Mouse (Mus musculus) megakaryocyte, adult 5-6 weeks (primary cell): ENCODE measurements around the gene Pak6. TPM values are rescaled to one million over a fixed set of nuclear protein-coding genes. Genes with fewer than 3 reads are reported as not detected.
A peak's percentile ranks its signal among the peaks of the same experiment; 100 is the strongest.

Experiments used
- ATAC-seq: 2 replicates; pipeline ENCODE4 v1.8.0; 2016; ENCODE audit warnings: mild to moderate bottlenecking, inconsistent platforms; ENCODE audit not compliant: poor library complexity, severe bottlenecking
- total RNA-seq, 2 experiments: library from RNA; stranded (forward) in 1 of 2; stranded (reverse) in 1 of 2; fragments of 153-499, 151-499 nt in 1 of 2; fragments of 221-1000, 200-1000 nt in 1 of 2; gene quantifications; 2 replicates each; pipeline versions ENCODE4 v1.2.3 to v1.2.4; 2015 to 2017

The Pak6 gene
- total RNA-seq, 2 experiments from 2014 or later = not detected

DNA sequence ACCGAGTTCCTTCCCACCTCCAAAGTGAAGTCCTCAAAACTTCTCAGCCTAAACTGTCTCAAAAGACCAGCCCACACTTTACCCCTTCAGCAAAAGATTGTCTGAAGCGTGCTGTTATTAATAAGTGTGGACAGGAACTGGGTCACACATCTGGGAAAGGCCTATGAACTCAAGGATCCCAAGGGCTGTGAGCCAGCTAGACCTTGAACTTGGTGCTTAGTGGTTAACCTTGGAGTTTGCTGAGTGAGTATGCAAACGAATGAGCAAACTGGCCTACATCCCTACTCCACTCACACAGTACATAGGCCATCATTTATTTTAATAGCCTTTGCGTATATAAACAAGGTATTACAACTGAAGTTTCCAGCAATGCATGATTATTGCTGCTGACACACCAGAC is 62.4 kb downstream of the Pak6 start:
- ATAC-seq = no peak

GRCm38 (mm10) chr2:118726873-118727272 is 63.8 kb downstream of the Pak6 start:
- ATAC-seq = no peak

DNA sequence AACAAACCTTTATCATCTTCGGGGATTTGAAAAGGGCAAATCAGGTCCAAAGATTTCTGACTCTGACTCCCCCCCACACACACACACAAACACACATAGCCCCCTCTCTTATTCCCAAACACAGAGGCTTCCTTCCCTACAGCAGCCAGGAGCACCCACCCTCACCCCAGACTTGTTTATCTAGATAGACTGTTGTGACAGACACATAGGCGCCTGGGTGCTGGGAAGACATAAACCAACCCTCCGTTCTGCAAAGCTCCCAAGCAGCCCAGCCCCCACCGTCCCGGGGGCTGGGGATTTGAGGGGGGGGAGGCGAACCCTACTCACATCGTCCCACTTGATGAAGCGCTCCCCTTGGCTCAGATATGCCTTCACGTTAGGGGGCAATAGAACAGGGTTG is 64.8 kb downstream of the Pak6 start:
- ATAC-seq = 0 out of 2 replicates have a peak, but pooled peaks have one; percentile 0

DNA sequence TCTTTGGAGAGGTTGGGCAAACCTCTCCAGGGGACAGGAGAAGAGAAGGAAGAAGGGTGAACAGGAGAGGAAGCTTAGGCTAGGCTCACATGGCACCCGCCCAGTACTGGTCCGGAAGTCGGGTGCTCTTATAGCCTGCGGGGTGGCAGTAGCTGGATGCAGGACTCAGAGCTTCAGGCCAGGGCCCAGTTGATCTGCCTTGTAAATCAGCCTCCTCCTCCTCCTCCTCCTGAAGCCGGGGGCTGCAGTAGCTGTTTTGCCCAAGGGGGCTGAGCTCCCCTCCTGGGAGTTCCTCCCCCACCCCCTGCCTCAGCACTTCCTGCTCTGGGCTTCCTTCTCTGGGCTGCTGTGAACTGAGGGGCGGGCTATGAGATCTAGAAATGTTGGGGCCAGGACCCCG is 65.2 kb downstream of the Pak6 start, which contains the start of gene Plcb2:
Gene Plcb2 (minus strand): TSS at position 102 of the 400 bp plus-strand sequence.
- ATAC-seq = peak; percentile 60

- peak; percentile 64 for ATAC-seq
Observed at GRCm38 (mm10) chr2:118729194-118729593, 66.1 kb downstream of the Pak6 start.

- ATAC-seq = no peak
Observed at GRCm38 (mm10) chr2:118729816-118730621, 66.9 kb downstream of the Pak6 start.

GRCm38 (mm10) chr2:118730622-118730915 is 67.5 kb downstream of the Pak6 start:
- peak; percentile 57 for ATAC-seq

- ATAC-seq = no peak
Observed at GRCm38 (mm10) chr2:118731981-118732380, 68.9 kb downstream of the Pak6 start.

- ATAC-seq = no peak
Observed at GRCm38 (mm10) chr2:118733341-118733740, 70.2 kb downstream of the Pak6 start.

DNA sequence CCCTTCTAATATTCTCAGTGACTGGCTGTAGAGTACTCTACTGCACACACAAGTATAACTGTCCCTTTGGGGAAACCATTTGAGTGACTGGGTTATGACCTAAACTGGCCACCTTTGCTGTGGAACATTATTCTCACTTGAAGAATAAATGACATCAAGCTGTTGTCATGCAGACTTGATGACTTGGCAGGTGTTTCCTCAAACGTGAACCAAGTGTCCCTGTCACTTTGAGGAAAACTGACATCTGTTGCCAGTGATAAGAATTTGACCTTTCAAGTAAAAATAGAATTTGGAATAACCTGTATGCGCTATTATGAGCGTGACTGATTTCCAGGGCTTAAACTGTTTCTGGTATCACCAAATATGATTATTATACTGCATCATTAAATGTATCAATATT is 77.2 kb downstream of the Pak6 start:
- ATAC-seq = no peak

DNA sequence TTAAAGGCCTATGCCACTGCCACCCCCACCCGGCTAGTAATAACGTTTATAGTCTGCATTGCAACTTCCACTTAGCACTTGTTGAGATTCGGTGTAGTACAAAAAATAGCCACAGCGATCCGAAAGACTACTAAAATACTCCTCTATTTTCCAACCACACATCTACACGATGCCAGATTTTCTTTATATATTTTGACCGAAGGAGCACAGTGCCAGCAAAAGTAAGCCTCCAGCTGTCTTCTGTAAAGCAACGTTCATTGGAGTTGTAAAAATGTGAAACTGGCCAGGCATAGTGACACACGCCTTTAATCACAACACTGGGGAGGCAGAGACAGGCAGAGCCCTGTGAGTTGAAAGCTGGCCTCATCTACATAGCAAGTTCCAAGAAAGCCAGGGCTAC is 78.1 kb downstream of the Pak6 start:
- no peak for ATAC-seq

GRCm38 (mm10) chr2:118743261-118743943 is 80.3 kb downstream of the Pak6 start:
- ATAC-seq = peak; percentile 52

DNA sequence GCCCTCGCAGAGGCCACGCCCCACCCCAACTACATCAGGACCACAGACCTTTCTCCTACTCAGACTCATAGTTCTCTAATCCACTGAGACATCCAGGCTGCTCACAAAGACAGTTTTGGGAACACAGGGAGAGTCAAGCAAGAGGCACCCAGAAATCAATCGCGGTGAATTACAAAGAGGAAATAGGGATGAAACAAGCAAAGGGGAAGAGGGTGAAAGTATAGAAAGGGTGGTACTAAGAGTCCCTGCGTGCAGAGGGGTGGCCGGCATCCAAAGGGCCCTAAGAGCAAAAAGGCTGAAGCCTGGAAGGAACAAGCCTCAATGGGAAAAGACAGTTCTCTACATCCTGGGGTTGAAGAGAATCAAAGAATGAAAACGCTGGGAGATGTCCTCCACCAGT is 81.5 kb downstream of the Pak6 start:
- ATAC-seq = 0 out of 2 replicates have a peak, but pooled peaks have one; percentile 8

DNA sequence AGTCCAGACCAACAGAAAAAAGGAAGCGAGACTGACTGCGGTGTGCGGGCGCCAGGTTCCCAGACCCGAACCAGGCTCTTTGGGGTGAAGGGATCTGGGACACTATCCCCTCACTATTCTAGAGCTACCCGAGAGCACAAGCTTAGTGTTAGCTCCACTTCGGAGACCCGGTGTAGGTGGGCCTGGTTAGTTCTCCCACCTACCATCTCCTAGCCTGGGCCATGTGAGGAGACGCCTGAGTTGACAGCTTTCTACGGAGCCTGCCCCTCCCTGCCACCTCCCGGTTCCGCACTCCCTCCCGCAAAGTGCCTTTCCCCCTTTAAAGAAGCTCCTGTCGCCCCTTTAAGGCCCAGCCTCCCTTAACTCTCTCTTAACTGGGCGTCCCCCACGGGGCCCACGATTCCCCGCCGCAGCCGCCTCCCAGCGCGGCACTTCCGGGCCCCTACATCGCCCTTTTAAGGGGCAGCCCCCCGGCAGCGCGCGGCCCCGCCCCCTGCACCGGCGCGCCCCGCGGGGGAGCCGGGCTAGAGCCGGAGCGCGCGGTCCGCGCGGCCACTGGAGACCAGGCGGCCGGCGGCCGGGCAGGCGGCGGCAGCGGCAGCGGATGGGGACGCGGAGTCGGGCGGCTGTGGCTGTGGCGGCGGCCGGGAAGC is 82.3 kb downstream of the Pak6 start, which contains the start of gene Inafm2:
Gene Inafm2 (plus strand): TSS at position 527 of the 653 bp plus-strand sequence.
- ATAC-seq = peak; percentile 74

DNA sequence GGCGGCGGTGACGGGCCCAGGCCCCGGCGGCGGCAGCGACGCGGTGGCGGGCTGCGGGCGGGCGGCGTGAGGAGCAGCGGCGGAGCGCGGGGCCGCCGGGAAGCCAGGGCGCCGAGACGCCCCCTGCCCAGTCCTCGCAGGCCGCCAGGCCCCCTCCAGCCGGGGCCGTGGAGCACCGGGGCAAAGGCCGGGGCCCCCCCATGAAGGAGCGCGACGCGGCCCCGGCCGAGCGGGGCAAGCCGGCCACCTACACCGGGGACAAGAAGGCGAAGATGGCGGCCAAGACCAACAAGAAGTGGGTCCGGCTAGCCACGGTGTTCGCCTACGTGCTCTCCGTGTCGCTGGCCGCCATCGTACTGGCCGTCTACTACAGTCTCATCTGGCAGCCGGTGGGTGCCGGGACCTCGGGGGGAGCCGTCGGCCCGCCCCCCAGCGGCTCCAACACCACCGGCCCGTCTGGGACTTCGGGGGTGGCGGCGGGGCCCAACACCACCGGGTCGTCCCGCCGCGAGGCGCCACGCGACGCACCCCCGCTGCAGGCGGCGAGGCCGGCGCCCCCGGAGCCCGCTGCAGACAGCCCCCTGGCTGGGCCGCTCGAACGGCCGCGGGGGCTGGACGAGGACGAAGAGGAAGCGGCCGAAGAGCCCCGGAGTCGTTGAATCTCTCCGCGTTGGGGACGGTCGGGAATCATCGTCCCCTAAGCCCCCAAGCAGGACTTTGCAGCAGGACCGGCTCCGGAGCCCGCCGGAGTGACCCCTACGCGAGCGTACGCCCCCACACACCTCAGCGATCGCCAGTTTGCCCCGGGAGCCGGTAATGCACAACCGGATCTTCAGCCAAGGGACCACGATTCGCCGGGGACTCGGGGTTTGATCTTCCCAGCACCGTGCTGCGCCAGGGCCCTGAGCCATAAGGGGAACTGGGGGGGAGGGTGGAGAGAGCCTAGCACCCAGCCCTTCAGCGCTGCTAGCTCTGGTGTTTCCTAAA is 83.1 kb downstream of the Pak6 start:
- peak; percentile 32; the same call in 1 of the 2 replicates for ATAC-seq

DNA sequence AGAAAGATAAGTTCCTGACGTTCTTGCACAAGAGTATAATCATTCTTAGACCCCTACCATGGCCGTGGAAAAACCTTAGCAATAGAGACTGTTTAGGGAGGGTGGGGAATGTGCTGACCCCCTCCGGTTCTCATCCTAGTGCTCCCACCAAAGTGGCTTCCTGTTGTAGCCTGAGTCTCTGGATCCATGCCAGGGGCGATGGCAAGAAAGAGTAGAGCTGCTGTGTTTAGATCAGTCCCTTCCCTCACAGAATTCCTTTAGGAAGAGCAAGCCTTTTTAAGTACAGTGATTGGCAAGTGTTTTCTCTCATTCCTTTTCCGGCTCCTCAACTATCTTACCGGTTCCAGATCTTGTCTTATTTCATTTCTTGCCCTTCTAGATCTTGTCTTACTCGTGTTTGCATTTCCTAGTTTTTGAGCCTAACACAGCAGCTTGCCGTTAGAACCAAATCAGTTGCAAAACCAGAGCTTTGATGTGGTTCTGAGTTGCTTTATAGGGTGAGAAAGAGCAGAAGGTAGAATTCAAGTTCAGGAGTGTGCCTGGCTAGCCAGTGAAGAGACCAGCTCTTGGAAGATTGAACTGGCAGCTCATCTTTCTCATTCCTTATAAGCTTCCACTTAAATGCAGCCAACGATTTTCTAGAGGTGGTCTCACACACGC is 84.3 kb downstream of the Pak6 start:
- ATAC-seq = no peak
